Mouse (Mus musculus) forebrain, postnatal 0 days (tissue): ENCODE results near the gene Atpaf2. TPM values are rescaled to one million over a fixed set of nuclear protein-coding genes. Genes with fewer than 3 reads are reported as not detected.

Experiments used
- ATAC-seq: fragments of 200-750 bp; cut with Nextera tagmentation; 2 replicates; pipeline ENCODE4 v1.8.0; 2017; ENCODE audit warnings: mild to moderate bottlenecking, moderate library complexity
- DNase-seq: peaks from one replicate; pipeline ENCODE4 v3.0.0-alpha.2; 2015
- H3K27ac ChIP-seq: fragments of 300-500 bp; sonication (generic); 2 replicates; pipeline ENCODE4 v1.5.1; 2014; ENCODE audit warnings: low read depth, mild to moderate bottlenecking, antibody characterized with exemption, low read length, moderate library complexity, mixed read lengths
- H3K27me3 ChIP-seq: fragments of 300-500 bp; sonication (generic); 2 replicates; pipeline ENCODE4 v1.6.1; 2014; ENCODE audit warnings: mild to moderate bottlenecking, low read length, mixed read lengths; ENCODE audit not compliant: insufficient read depth
- H3K36me3 ChIP-seq: fragments of 300-500 bp; sonication (generic); 2 replicates; pipeline ENCODE4 v1.6.1; 2014; ENCODE audit warnings: mild to moderate bottlenecking, moderate library complexity; ENCODE audit not compliant: insufficient read depth
- H3K4me1 ChIP-seq: fragments of 300-500 bp; sonication (generic); 2 replicates; pipeline ENCODE4 v1.6.1; 2014; ENCODE audit warnings: antibody characterized with exemption; ENCODE audit not compliant: insufficient read depth
- H3K4me2 ChIP-seq: fragments of 300-500 bp; sonication (generic); 2 replicates; pipeline ENCODE4 v1.6.1; 2014; ENCODE audit warnings: low read depth, mild to moderate bottlenecking, moderate library complexity
- H3K4me3 ChIP-seq: fragments of 300-500 bp; sonication (generic); 2 replicates; pipeline ENCODE4 v1.5.1; 2014; ENCODE audit warnings: low read depth, low read length, mixed read lengths
- H3K9ac ChIP-seq: fragments of 300-500 bp; sonication (generic); 2 replicates; pipeline ENCODE4 v1.6.1; 2014; ENCODE audit warnings: mild to moderate bottlenecking
- H3K9me3 ChIP-seq: fragments of 300-500 bp; sonication (generic); 2 replicates; pipeline ENCODE4 v1.6.1; 2016; ENCODE audit warnings: low read length
- CTCF ChIP-seq: sonication (generic); IDR thresholded peaks from 2 replicates; pipeline ENCODE4 v1.5.1; 2016; ENCODE audit warnings: antibody characterized with exemption, control low read depth, low read depth
- WGBS: fragments of 180-500 bp; shearing (Covaris S2); extraction: QIAGEN DNeasy Blood & Tissue Kit; methylation state at CpG from one replicate; pipeline ENCODE4 v1.1.7; 2014; 5-methylcytosine and 5-hydroxymethylcytosine counted together
- polyA plus RNA-seq: library from polyadenylated mRNA; unstranded; fragments of >200 nt; fragmentation: Nextera tagmentation; extraction: Ambion mirVana; gene quantifications from 2 replicates; pipeline ENCODE4 v1.2.1, GENCODE M21; 2015
- total RNA-seq: library from RNA; depleted of rRNA; stranded (reverse); fragments of >200 nt; gene quantifications from 2 replicates; pipeline ENCODE4 v1.2.3, GENCODE M21; 2014

The Atpaf2 gene
- total and polyA plus RNA-seq, 2 experiments from 2014 or later = 34.5 to 50.8 TPM

DNA sequence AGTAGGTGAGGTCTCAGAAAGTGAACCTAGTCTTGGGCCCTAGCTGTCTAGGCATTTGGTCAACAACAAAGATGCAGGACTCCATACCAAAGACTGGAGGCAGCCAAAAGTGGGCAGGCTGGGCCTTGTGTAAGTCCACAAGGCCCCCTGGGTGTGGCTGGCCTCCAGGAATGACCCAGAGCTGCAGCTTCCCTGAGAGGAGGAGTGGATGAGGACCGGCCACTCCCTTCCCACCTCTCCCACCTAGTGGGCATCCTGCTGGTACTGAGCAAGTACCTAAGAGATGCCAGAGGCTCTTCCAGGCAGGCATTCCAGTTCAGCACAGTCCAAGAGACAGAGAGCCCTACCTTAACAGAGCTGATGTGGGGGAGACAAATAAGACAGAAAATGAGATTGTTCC lies 58.3 kb downstream of the Atpaf2 start:
- Histone ChIP-seq H3K9ac (no peak overlapping the region), H3K36me3 (no peaks in the 10 kb centered on the region), H3K27ac (no peak overlapping the region), H3K4me3 (no peak overlapping the region), H3K27me3 (no peaks in the 10 kb centered on the region), H3K9me3 (no peaks in the 10 kb centered on the region), H3K4me2 (no peak overlapping the region), H3K4me1 (no peaks in the 10 kb centered on the region)
- 81% methylated on average over 1 of the region's 1 CpGs for WGBS
- ATAC-seq (no peak), DNase-seq (no peak)
- TF ChIP-seq CTCF = no peak

DNA sequence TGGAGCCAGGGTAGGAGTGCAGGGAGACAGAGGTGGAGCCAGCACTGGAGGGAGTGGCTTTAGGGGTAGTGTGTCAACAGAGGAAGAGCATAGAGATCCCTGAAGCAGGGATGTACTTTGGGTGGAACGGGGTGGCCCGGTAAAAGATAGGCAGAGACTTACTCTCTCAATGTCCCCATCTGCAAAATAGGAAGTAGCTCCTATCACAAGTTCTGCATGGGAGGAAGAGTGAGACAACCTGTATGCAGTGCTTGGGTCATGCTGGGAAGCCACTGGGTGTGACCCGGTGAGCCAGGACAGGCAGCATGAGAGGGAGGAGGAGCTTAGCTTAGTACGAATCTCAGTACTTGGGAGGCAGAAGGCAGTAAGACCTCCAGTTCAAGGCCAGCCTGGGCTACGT lies 59.1 kb downstream of the Atpaf2 start:
- no peak overlapping the region for H3K27ac ChIP-seq
- no peaks in the 10 kb centered on the region for H3K9me3 ChIP-seq
- ATAC-seq (no peak), DNase-seq (no peak)
- 75% methylated on average over 5 of the region's 5 CpGs for whole genome bisulfite sequencing
- H3K36me3 ChIP-seq = no peaks in the 10 kb centered on the region
- H3K4me2 ChIP-seq = no peak overlapping the region
- H3K9ac ChIP-seq = no peak overlapping the region
- no peaks in the 10 kb centered on the region for H3K4me1 ChIP-seq
- H3K4me3 ChIP-seq = no peak overlapping the region
- TF ChIP-seq CTCF = no peak
- no peaks in the 10 kb centered on the region for H3K27me3 ChIP-seq

DNA sequence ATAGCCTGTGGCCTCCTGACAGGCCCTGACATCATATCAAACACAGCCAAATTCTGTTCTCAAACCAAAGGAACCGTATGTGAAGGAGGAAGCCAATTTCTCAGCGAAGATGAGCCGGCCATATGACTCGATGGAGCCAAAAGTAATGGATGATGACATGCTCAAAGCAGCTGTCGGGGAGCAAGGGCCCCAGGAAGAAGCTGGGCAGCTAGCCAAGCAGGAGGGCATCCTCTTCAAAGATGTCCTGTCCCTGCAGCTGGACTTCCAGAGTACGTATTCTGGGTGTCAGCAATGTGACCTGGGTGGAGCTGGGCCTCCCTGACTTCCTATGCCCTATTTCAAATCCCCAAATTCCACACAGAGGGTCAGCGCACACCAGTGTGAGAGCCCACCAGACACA lies 59.7 kb downstream of the Atpaf2 start:
- H3K27ac ChIP-seq = no peak overlapping the region
- no peaks in the 10 kb centered on the region for H3K27me3 ChIP-seq
- H3K9me3 ChIP-seq = no peaks in the 10 kb centered on the region
- no peak for ATAC-seq
- no peak for DNase-seq
- WGBS = 77% methylated on average over 7 of the region's 7 CpGs
- H3K4me3 ChIP-seq = no peak overlapping the region
- H3K36me3 ChIP-seq = no peaks in the 10 kb centered on the region
- no peak overlapping the region for H3K9ac ChIP-seq
- no peaks in the 10 kb centered on the region for H3K4me1 ChIP-seq
- no peak for TF ChIP-seq CTCF
- H3K4me2 ChIP-seq = no peak overlapping the region

DNA sequence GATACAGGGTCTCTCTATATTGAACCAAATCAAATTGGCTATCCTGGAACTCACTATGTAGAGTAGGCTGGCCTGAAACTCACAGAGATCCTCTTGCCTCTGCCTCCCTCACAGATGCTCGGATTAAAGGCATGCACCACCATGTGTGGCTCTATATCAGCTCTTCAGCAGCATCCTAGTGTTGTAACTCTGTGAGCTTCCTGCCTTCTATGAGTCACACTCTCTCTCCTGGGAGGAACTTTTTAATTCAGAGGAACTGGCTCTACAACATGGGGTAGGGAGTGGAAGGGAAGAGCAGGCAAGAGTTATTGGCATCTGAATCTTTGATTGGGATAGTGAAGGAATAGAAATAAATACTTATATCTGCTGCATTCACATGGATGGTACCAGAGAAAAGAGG lies 61.1 kb downstream of the Atpaf2 start:
- Histone ChIP-seq H3K4me2 (no peak overlapping the region), H3K4me3 (no peak overlapping the region), H3K9me3 (no peaks in the 10 kb centered on the region), H3K27ac (no peak overlapping the region), H3K36me3 (no peaks in the 10 kb centered on the region), H3K4me1 (0 out of 2 replicates have a peak, but pooled peaks cover under 1% of the 10 kb centered on the region), H3K9ac (no peak overlapping the region), H3K27me3 (no peaks in the 10 kb centered on the region)
- ATAC-seq (no peak), DNase-seq (no peak)
- 39% methylated on average over 1 of the region's 1 CpGs for WGBS
- TF ChIP-seq CTCF = no peak

DNA sequence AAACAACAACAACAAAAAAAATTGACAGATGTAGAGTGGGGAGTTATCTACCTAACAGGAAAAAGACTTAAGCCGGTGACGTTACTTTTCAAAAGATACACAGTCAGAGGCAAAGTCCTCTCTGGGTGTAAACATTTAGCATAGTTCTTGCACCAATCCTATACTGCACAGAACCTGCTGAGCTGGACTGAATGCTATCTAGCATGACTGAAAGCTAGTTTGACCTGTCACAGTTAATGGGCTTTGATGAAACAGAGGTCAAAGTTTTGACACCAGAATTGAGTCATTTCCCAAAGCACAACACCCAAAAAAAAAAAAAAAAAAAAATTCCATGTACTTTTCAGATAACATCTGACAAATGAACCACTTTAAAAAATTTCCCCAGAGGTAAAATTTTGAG lies 62.3 kb downstream of the Atpaf2 start:
- 96% methylated on average over 2 of the region's 2 CpGs for WGBS
- no peaks in the 10 kb centered on the region for H3K27me3 ChIP-seq
- no peak overlapping the region for H3K4me3 ChIP-seq
- no peak overlapping the region for H3K9ac ChIP-seq
- no peak for TF ChIP-seq CTCF
- no peak overlapping the region for H3K27ac ChIP-seq
- no peak for ATAC-seq
- no peaks in the 10 kb centered on the region for H3K36me3 ChIP-seq
- H3K4me2 ChIP-seq = no peak overlapping the region
- H3K9me3 ChIP-seq = no peaks in the 10 kb centered on the region
- 0 out of 2 replicates have a peak, but pooled peaks cover 10% of the 10 kb centered on the region for H3K4me1 ChIP-seq
- no peak for DNase-seq

DNA sequence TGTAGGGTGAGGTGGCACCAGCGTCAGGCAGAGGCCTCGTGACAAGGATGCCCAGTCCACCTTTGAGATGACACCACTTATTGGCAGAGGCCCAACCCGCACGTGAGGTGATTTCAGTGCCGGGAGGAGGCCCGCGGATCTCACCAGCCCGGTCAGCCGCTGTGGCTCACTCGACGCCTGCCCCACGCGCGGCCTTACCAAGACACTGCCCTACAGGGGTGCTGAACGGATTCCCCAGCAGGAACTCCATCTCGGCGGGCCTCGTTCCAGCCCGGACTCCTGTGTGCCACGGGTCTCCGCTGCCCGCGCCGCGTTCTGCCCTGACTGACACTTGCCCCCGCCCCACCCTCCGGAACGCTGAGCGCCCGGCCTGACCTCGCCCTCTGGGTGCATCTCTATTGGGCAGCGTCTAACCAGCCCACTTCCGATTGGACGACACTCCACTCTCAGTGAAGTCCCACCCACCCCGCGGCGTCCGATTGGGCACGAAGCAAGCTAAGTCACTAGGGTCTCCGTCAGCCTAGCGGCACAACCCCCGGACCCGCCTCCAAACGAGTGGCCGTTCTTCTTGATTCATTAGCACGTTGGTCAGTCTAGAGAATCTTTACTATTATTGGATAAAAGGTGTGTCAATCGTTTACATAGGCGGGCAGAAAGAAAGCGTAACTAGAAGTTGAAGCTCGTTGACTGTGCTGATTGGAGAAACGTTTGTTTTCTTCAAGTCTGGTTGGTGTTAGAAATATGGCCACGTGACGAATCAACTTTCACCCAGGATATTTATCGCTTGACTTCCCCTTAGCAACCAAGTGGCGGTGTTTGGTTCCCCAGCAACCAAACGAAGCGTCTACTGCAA lies 65.5 kb downstream of the Atpaf2 start, which contains the start of the genes Tom1l2 and Drc3:
Gene Tom1l2, minus strand, starts transcription at position 347 of the 853 bp plus-strand sequence.
Gene Drc3, plus strand, starts transcription at position 771 of the 853 bp plus-strand sequence.
- DNase-seq = peak; percentile 99
- peak within 1 kb of the TSS; percentile 85 for H3K4me2 ChIP-seq
- peak within 1 kb of the TSS; percentile 82 for H3K27ac ChIP-seq
- peak within 1 kb of the TSS; percentile 74 for H3K4me3 ChIP-seq
- 0 out of 2 replicates have a peak, but pooled peaks cover 10% of the 10 kb centered on the region for H3K4me1 ChIP-seq
- peak; percentile 99 for ATAC-seq
- H3K27me3 ChIP-seq = no peaks in the 10 kb centered on the region
- H3K36me3 ChIP-seq = no peaks in the 10 kb centered on the region
- H3K9ac ChIP-seq = peak within 1 kb of the TSS; percentile 71
- WGBS = 2% methylated on average over 57 of the region's 57 CpGs
- TF ChIP-seq CTCF = no peak
- H3K9me3 ChIP-seq = no peaks in the 10 kb centered on the region

DNA sequence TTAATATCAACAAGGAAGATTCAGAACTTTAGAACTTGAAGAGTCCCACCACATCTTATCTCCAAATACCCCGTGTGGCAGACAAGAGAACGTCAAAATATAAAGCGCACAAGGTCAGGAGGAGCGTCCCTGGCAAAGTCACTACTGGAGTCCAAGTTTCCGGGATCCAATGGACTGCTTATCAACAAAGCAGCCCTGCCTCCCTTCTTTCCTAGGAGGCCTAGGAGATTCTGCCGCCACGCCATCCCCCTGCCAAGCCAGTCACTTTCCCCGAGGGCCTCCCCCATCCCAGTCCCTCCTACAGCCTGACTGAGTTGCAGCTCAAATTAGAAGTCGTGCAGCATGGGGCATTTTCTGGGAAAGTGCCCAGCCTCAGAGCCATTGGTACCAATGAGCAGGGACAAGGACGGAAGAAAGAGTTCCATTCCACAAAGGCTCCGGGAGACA lies 66.3 kb downstream of the Atpaf2 start:
- no peaks in the 10 kb centered on the region for H3K36me3 ChIP-seq
- peak overlapping the region; percentile 71 for H3K9ac ChIP-seq
- no peaks in the 10 kb centered on the region for H3K27me3 ChIP-seq
- H3K4me1 ChIP-seq = 0 out of 2 replicates have a peak, but pooled peaks cover 10% of the 10 kb centered on the region
- 20% methylated on average over 11 of the region's 11 CpGs for WGBS
- H3K9me3 ChIP-seq = no peaks in the 10 kb centered on the region
- H3K27ac ChIP-seq = peak overlapping the region; percentile 82
- DNase-seq (no peak), ATAC-seq (no peak)
- no peak; the same call in 1 of the 2 replicates for TF ChIP-seq CTCF
- H3K4me3 ChIP-seq = peak overlapping the region; percentile 74
- peak overlapping the region; percentile 85 for H3K4me2 ChIP-seq
